Mouse (Mus musculus) hindbrain, embryonic 16.5 days (tissue): ENCODE results near the gene Flcn. TPM values are rescaled to one million over a fixed set of nuclear protein-coding genes. Genes with fewer than 3 reads are reported as not detected.

ENCODE experiments used
- ATAC-seq: fragments of 200-750 bp; cut with Nextera tagmentation; 2 replicates; pipeline ENCODE4 v1.8.0; 2017; ENCODE audit warnings: moderate TSS enrichment, moderate library complexity
- H3K27ac ChIP-seq: fragments of 300-500 bp; sonication (generic); 2 replicates; pipeline ENCODE4 v1.5.1; 2014; ENCODE audit warnings: low read depth, mild to moderate bottlenecking, control low read depth, low read length, moderate library complexity
- H3K27me3 ChIP-seq: fragments of 300-500 bp; sonication (generic); replicated peaks from 2 replicates; pipeline ENCODE4 v1.6.1; 2014; ENCODE audit warnings: low read length; ENCODE audit not compliant: control insufficient read depth, insufficient read depth
- H3K36me3 ChIP-seq: fragments of 300-500 bp; sonication (generic); 2 replicates; pipeline ENCODE4 v1.6.1; 2014; ENCODE audit warnings: mild to moderate bottlenecking, low read length, moderate library complexity, mixed read lengths; ENCODE audit not compliant: control insufficient read depth, insufficient read depth
- H3K4me1 ChIP-seq: fragments of 300-500 bp; sonication (generic); 2 replicates; pipeline ENCODE4 v1.6.1; 2014; ENCODE audit warnings: low read depth, low read length; ENCODE audit not compliant: control insufficient read depth, insufficient read depth
- H3K4me2 ChIP-seq: fragments of 300-500 bp; sonication (generic); 2 replicates; pipeline ENCODE4 v1.6.1; 2014; ENCODE audit warnings: mild to moderate bottlenecking, low read length, control low read depth, moderate library complexity
- H3K4me3 ChIP-seq: fragments of 300-500 bp; sonication (generic); 2 replicates; pipeline ENCODE4 v1.5.1; 2014; ENCODE audit warnings: mild to moderate bottlenecking, low read length, control low read depth, moderate library complexity
- H3K9ac ChIP-seq: fragments of 300-500 bp; sonication (generic); 2 replicates; pipeline ENCODE4 v1.6.1; 2014; ENCODE audit warnings: low read depth, mild to moderate bottlenecking, control low read depth, low read length, moderate library complexity
- H3K9me3 ChIP-seq: fragments of 300-500 bp; sonication (generic); 2 replicates; pipeline ENCODE4 v1.6.1; 2014; ENCODE audit warnings: mild to moderate bottlenecking, low read length, moderate library complexity; ENCODE audit not compliant: control insufficient read depth
- WGBS: fragments of 180-500 bp; shearing (Covaris S2); extraction: QIAGEN DNeasy Blood & Tissue Kit; methylation state at CpG from one replicate; pipeline ENCODE4 v1.1.7; 2014; 5-methylcytosine and 5-hydroxymethylcytosine counted together
- polyA plus RNA-seq: library from polyadenylated mRNA; unstranded; fragments of >200 nt; fragmentation: Nextera tagmentation; extraction: Ambion mirVana; gene quantifications from 2 replicates; pipeline ENCODE4 v1.2.1, GENCODE M21; 2015

Gene Flcn
- polyA plus RNA-seq, 1 experiment from 2014 or later = 44.2 TPM

- Histone ChIP-seq H3K9ac (no peak overlapping the region), H3K9me3 (no peaks in the 10 kb centered on the region), H3K4me3 (no peak overlapping the region), H3K36me3 (peaks cover 29% of the 10 kb centered on the region), H3K4me1 (peaks cover 11% of the 10 kb centered on the region), H3K4me2 (no peak overlapping the region), H3K27me3 (no peaks in the 10 kb centered on the region), H3K27ac (no peak overlapping the region)
- 100% methylated on average over 1 of the region's 1 CpGs for WGBS
- ATAC-seq = no peak
Observed at GRCm38 (mm10) chr11:59789311-59789710, 20.5 kb downstream of the Flcn start.

- Histone ChIP-seq H3K27ac (peak within 1 kb of the TSS; percentile 18; the same call in 1 of the 2 replicates), H3K4me2 (peak within 1 kb of the TSS; percentile 93), H3K27me3 (no peaks in the 10 kb centered on the region), H3K4me1 (peaks cover 11% of the 10 kb centered on the region), H3K9ac (peak within 1 kb of the TSS; percentile 69), H3K36me3 (peaks cover 12% of the 10 kb centered on the region), H3K4me3 (peak within 1 kb of the TSS; percentile 52), H3K9me3 (no peaks in the 10 kb centered on the region)
- WGBS = 2% methylated on average over 45 of the region's 51 CpGs
- peak; percentile 84 for ATAC-seq
Observed at GRCm38 (mm10) chr11:59787199-59787781, 22.5 kb downstream of the Flcn start, which contains the start of gene Pld6. TSS of gene Pld6 (minus strand) at chr11:59787645.

GRCm38 (mm10) chr11:59786444-59787198 lies 23.2 kb downstream of the Flcn start:
- peaks cover 11% of the 10 kb centered on the region for H3K4me1 ChIP-seq
- ATAC-seq = 0 out of 2 replicates have a peak, but pooled peaks have one; percentile 12
- peak overlapping the region; percentile 69 for H3K9ac ChIP-seq
- H3K4me3 ChIP-seq = peak overlapping the region; percentile 52
- H3K36me3 ChIP-seq = peaks cover 6% of the 10 kb centered on the region
- no peaks in the 10 kb centered on the region for H3K9me3 ChIP-seq
- WGBS = 50% methylated on average over 15 of the region's 15 CpGs
- H3K4me2 ChIP-seq = peak overlapping the region; percentile 93
- no peak overlapping the region for H3K27ac ChIP-seq
- H3K27me3 ChIP-seq = no peaks in the 10 kb centered on the region

- Histone ChIP-seq H3K9me3 (no peaks in the 10 kb centered on the region), H3K4me3 (no peak overlapping the region), H3K27ac (no peak overlapping the region), H3K9ac (no peak overlapping the region), H3K36me3 (peaks cover 1% of the 10 kb centered on the region; the same call in 1 of the 2 replicates), H3K4me1 (peaks cover 11% of the 10 kb centered on the region), H3K27me3 (no peaks in the 10 kb centered on the region), H3K4me2 (no peak overlapping the region)
- WGBS = 92% methylated on average over 6 of the region's 6 CpGs
- no peak for ATAC-seq
Observed at GRCm38 (mm10) chr11:59783591-59783990, 26.2 kb downstream of the Flcn start.

DNA sequence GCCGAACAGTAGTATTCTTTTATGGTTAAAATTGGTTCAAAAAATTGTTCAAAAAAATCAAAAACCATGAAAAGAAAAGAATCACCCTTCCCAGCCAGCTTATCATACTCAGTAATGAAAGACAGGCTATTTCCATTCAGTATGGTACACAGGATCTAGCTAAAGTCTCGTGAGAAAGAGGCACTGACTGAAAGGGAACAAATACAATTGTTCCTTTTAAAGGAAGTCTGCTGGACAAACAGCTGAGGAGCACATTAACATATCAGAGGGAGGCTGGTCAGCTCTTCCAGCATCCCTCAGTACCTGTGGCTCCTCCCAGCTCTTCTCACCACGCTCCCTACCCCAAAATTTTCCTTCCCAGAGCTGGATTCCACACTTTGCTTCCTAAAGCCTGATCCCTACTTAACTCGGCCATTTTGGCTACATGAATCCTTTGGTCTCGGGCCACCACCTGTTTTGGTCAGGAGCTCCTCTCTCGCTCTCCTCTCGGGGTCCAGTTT lies 27.7 kb downstream of the Flcn start:
- Histone ChIP-seq H3K9ac (no peak overlapping the region), H3K4me1 (peaks cover 6% of the 10 kb centered on the region), H3K27me3 (no peaks in the 10 kb centered on the region), H3K9me3 (no peaks in the 10 kb centered on the region), H3K4me3 (no peak overlapping the region), H3K36me3 (peaks cover 11% of the 10 kb centered on the region; the same call in 1 of the 2 replicates), H3K4me2 (no peak overlapping the region), H3K27ac (no peak overlapping the region)
- ATAC-seq = no peak
- 73% methylated on average over 7 of the region's 7 CpGs for whole genome bisulfite sequencing

DNA sequence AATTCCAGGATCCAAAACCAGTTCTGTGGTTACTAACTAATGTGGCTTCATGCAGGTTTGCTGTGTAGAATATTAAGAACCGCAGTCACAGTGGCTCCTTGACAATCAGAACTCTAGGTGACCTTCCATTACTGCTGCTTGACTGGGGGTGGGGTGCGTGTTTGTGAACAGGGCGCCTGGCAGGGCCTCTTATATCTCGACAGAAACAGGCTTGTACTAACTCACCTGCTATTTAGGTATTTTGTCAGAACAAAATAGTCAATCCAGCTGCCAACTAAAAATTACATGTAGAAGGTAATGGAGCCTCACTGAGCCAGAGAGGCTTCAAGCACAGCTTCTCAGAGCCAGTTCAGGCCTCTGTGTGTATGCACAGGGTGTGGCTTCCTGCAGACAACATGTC lies 29.6 kb downstream of the Flcn start:
- H3K4me1 ChIP-seq = no peaks in the 10 kb centered on the region
- no peak overlapping the region for H3K4me3 ChIP-seq
- no peak for ATAC-seq
- H3K27ac ChIP-seq = no peak overlapping the region
- peaks cover 21% of the 10 kb centered on the region for H3K36me3 ChIP-seq
- 92% methylated on average over 4 of the region's 4 CpGs for WGBS
- no peak overlapping the region for H3K4me2 ChIP-seq
- no peaks in the 10 kb centered on the region for H3K9me3 ChIP-seq
- no peak overlapping the region for H3K9ac ChIP-seq
- H3K27me3 ChIP-seq = no peaks in the 10 kb centered on the region

DNA sequence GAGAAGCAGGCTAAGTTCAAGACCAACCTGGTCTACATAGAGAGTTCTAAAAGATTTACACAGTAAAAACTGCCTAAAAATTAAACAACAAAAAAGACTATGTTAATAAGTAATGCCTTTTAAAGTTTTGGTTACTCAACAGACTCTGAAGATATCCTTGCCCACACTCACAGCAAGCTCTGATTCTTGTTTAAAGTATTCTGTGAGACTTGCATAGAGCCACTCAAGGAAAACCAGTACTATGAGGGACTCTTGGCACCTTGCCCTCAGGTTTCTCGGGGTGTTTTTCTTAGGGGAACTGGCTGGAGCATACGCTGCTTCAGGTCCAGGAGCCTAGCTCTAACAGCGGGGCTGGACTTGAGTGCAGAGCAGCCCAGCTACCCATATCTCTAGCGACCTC lies 30.4 kb downstream of the Flcn start:
- Histone ChIP-seq H3K4me2 (no peak overlapping the region), H3K4me1 (no peaks in the 10 kb centered on the region), H3K4me3 (no peak overlapping the region), H3K9ac (no peak overlapping the region), H3K9me3 (no peaks in the 10 kb centered on the region), H3K27me3 (no peaks in the 10 kb centered on the region), H3K36me3 (peaks cover 23% of the 10 kb centered on the region), H3K27ac (no peak overlapping the region)
- 89% methylated on average over 4 of the region's 4 CpGs for WGBS
- ATAC-seq = no peak

GRCm38 (mm10) chr11:59778874-59779223 lies 31.0 kb downstream of the Flcn start:
- ATAC-seq = peak; percentile 40
- Histone ChIP-seq H3K9me3 (no peaks in the 10 kb centered on the region), H3K4me1 (no peaks in the 10 kb centered on the region), H3K27ac (no peak overlapping the region), H3K27me3 (no peaks in the 10 kb centered on the region), H3K4me3 (no peak overlapping the region), H3K9ac (no peak overlapping the region), H3K36me3 (peaks cover 24% of the 10 kb centered on the region), H3K4me2 (no peak overlapping the region)
- WGBS = 84% methylated on average over 1 of the region's 1 CpGs

- ATAC-seq = peak; percentile 58
- Histone ChIP-seq H3K27ac (no peak overlapping the region), H3K27me3 (no peaks in the 10 kb centered on the region), H3K9ac (no peak overlapping the region), H3K4me1 (no peaks in the 10 kb centered on the region), H3K4me2 (no peak overlapping the region), H3K4me3 (no peak overlapping the region), H3K36me3 (peaks cover 29% of the 10 kb centered on the region), H3K9me3 (no peaks in the 10 kb centered on the region)
- WGBS = 59% methylated on average over 9 of the region's 9 CpGs
Observed at GRCm38 (mm10) chr11:59778181-59778873, 31.5 kb downstream of the Flcn start.
